Mouse (Mus musculus) thymus, adult 2 months (tissue): ENCODE measurements around the gene Olfr70. TPM values are rescaled to one million over a fixed set of nuclear protein-coding genes. Genes with fewer than 3 reads are reported as not detected.

Source experiments
- DNase-seq: peaks from one replicate; pipeline ENCODE4 v3.0.0; 2021
- H3K27ac ChIP-seq: fragments of 200-500 bp; 2 replicates; pipeline ENCODE4 v1.5.1; 2012; ENCODE audit warnings: low read length, control low read depth; ENCODE audit not compliant: control insufficient read depth, insufficient read depth
- H3K27me3 ChIP-seq: fragments of 200-500 bp; 2 replicates; pipeline ENCODE4 v1.6.1; 2012; ENCODE audit warnings: mild to moderate bottlenecking, low read length, moderate library complexity, mixed read lengths; ENCODE audit not compliant: control insufficient read depth, insufficient read depth
- H3K36me3 ChIP-seq: fragments of 200-500 bp; 2 replicates; pipeline ENCODE4 v1.6.1; 2012; ENCODE audit warnings: mild to moderate bottlenecking, low read length, moderate library complexity; ENCODE audit not compliant: control insufficient read depth, insufficient read depth
- H3K4me1 ChIP-seq: fragments of 200-500 bp; replicated peaks from 2 replicates; pipeline ENCODE4 v1.6.1; 2012; ENCODE audit warnings: low read length; ENCODE audit not compliant: control insufficient read depth, insufficient read depth
- H3K4me3 ChIP-seq: fragments of 200-500 bp; 2 replicates; pipeline ENCODE4 v1.5.1; 2012; ENCODE audit warnings: mild to moderate bottlenecking, low read length, control low read depth, moderate library complexity; ENCODE audit not compliant: control insufficient read depth, insufficient read depth
- CTCF ChIP-seq: fragments of 200-500 bp; IDR thresholded peaks from 2 replicates; pipeline ENCODE4 v1.5.1; 2012; ENCODE audit warnings: mild to moderate bottlenecking, control low read depth, low read length, moderate library complexity, borderline replicate concordance; ENCODE audit not compliant: control insufficient read depth, poor library complexity, insufficient read depth; ENCODE audit errors: extremely low read depth
- POLR2A ChIP-seq: fragments of 200-500 bp; IDR thresholded peaks from 2 replicates; pipeline ENCODE4 v1.6.1; 2012; ENCODE audit warnings: mild to moderate bottlenecking, low read length, control low read depth, moderate library complexity; ENCODE audit not compliant: control insufficient read depth, poor library complexity, insufficient read depth; ENCODE audit errors: extremely low read depth
- WGBS: fragments of 180-500 bp; shearing (Covaris S2); methylation state at CpG from one replicate; pipeline ENCODE4 v1.1.7; 2018; 5-methylcytosine and 5-hydroxymethylcytosine counted together
- polyA plus RNA-seq: library from polyadenylated mRNA; depleted of rRNA; stranded (reverse); fragments of >200 nt; gene quantifications from 2 replicates; pipeline ENCODE4 v1.2.3, GENCODE M21; 2012

Olfr70 gene
- polyA plus RNA-seq, 1 experiment = not detected

- Histone ChIP-seq H3K27me3 (peaks cover 2% of the 10 kb centered on the region; the same call in 1 of the 2 replicates), H3K4me3 (no peak overlapping the region), H3K36me3 (no peaks in the 10 kb centered on the region), H3K4me1 (peaks cover 10% of the 10 kb centered on the region), H3K27ac (no peak overlapping the region)
- DNase-seq = peak; percentile 19
- WGBS = 23% methylated on average over 4 of the region's 4 CpGs
- TF ChIP-seq POLR2A = no peak
- no peak for TF ChIP-seq CTCF
Observed at GRCm38 (mm10) chr4:43666412-43666811, 34.2 kb downstream of the Olfr70 start.

- no peak for DNase-seq
- TF ChIP-seq POLR2A (no peak), CTCF (no peak)
- H3K4me3 ChIP-seq = no peak overlapping the region
- H3K27ac ChIP-seq = no peak overlapping the region
- peaks cover 4% of the 10 kb centered on the region for H3K4me1 ChIP-seq
- no peaks in the 10 kb centered on the region for H3K36me3 ChIP-seq
- no peaks in the 10 kb centered on the region for H3K27me3 ChIP-seq
- WGBS = 71% methylated on average over 4 of the region's 4 CpGs
Observed at GRCm38 (mm10) chr4:43657146-43657545, 43.5 kb downstream of the Olfr70 start.

- peaks cover 4% of the 10 kb centered on the region for H3K4me1 ChIP-seq
- no peaks in the 10 kb centered on the region for H3K36me3 ChIP-seq
- under 1% methylated on average over 33 of the region's 34 CpGs for WGBS
- H3K27me3 ChIP-seq = no peaks in the 10 kb centered on the region
- TF ChIP-seq CTCF (no peak; the same call in 1 of the 2 replicates), POLR2A (peak; percentile 63; the same call in 1 of the 2 replicates)
- peak; percentile 94 for DNase-seq
- H3K4me3 ChIP-seq = peak within 1 kb of the TSS; percentile 96
- H3K27ac ChIP-seq = peak within 1 kb of the TSS; percentile 67; the same call in 1 of the 2 replicates
Observed at GRCm38 (mm10) chr4:43656339-43657109, 44.1 kb downstream of the Olfr70 start, which contains the start of gene Hint2. Hint2 (minus strand) TSS chr4:43656466.

GRCm38 (mm10) chr4:43655656-43656338 is 44.8 kb downstream of the Olfr70 start:
- H3K4me1 ChIP-seq = peaks cover 4% of the 10 kb centered on the region
- 13% methylated on average over 34 of the region's 34 CpGs for WGBS
- no peaks in the 10 kb centered on the region for H3K27me3 ChIP-seq
- peak; percentile 11; the same call in 1 of the 2 replicates for TF ChIP-seq CTCF
- no peak for TF ChIP-seq POLR2A
- no peak overlapping the region for H3K27ac ChIP-seq
- no peak for DNase-seq
- H3K36me3 ChIP-seq = no peaks in the 10 kb centered on the region
- H3K4me3 ChIP-seq = peak overlapping the region; percentile 96

- TF ChIP-seq CTCF (no peak), POLR2A (no peak)
- peak; percentile 27 for DNase-seq
- H3K27ac ChIP-seq = no peak within 1 kb of the TSS
- H3K4me1 ChIP-seq = peaks cover 4% of the 10 kb centered on the region
- no peaks in the 10 kb centered on the region for H3K36me3 ChIP-seq
- H3K27me3 ChIP-seq = no peaks in the 10 kb centered on the region
- no peak within 1 kb of the TSS for H3K4me3 ChIP-seq
- 51% methylated on average over 24 of the region's 24 CpGs for WGBS
Observed at GRCm38 (mm10) chr4:43653161-43654015, 47.2 kb downstream of the Olfr70 start, which contains the start of gene Spag8. Spag8 (minus strand) TSS chr4:43653594.

GRCm38 (mm10) chr4:43652726-43653125 is 47.9 kb downstream of the Olfr70 start:
- H3K4me1 ChIP-seq = peaks cover 4% of the 10 kb centered on the region
- no peak for DNase-seq
- H3K4me3 ChIP-seq = no peak overlapping the region
- H3K27ac ChIP-seq = no peak overlapping the region
- WGBS = 93% methylated on average over 4 of the region's 4 CpGs
- no peak for TF ChIP-seq CTCF
- no peak for TF ChIP-seq POLR2A
- no peaks in the 10 kb centered on the region for H3K36me3 ChIP-seq
- no peaks in the 10 kb centered on the region for H3K27me3 ChIP-seq
